8 mouse cellular contexts compared by ENCODE assay signal in the genomic region with DNA sequence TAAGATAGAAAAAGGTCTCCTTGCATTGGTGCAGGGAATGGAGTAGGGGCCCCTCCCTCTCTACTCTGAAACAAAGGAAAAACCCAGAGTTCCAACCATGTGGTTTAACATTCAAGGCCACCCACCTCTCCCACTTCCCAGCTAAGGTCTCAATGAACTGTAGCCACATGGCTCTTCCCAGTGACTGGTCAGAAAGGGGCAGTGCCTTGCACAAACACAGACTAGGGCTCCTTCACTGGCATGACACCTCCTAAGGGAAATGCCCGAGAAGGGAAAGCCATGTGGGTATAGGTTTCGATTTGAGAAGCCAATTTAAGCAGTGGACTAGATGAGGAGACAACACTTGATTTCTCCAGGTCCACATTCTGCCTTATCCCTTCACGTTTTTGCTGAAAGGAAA. TPM values are rescaled to one million over a fixed set of nuclear protein-coding genes. Genes with fewer than 3 reads are reported as not detected.
DNase-seq lines count a peak whose midpoint lies in the region; ATAC-seq and TF ChIP-seq lines count a peak whose summit lies in the region.

No protein-coding gene starts in this region.

- peak; percentile 88 for DNase-seq in heart, adult 11 months
- DNase-seq in heart, postnatal 10 days: no peak
- DNase-seq in liver, embryonic 14.5 days (ENCODE audit: low read depth in 3 of 3, low spot score in 3 of 3): no peak
- DNase-seq in testis, postnatal 14 days (ENCODE audit: low spot score): no peak
- DNase-seq in spleen, postnatal 4 days (ENCODE audit: low spot score in 2 of 2): no peak
- no peak for DNase-seq in urinary bladder, postnatal 25 days (ENCODE audit: low spot score)

- no peaks in the 10 kb centered on the region for H3K27me3 ChIP-seq in E14TG2a.4 (ENCODE audit: insufficient read depth, low read length)
- H3K27me3 ChIP-seq in forebrain, embryonic 13.5 days: no peaks in the 10 kb centered on the region
- H3K27me3 ChIP-seq in liver, embryonic 14.5 days (ENCODE audit: control insufficient read depth, insufficient read depth, low read length): no peaks in the 10 kb centered on the region; the same call in 1 of the 2 replicates

- TF ChIP-seq CTCF in E14TG2a.4 (conservative IDR thresholded peaks at IDR 0.05; ENCODE audit: low read length): no peak
- TF ChIP-seq CTCF in liver, embryonic 14.5 days (IDR thresholded peaks at IDR 0.05; ENCODE audit: low read depth): no peak

- peaks cover 27% of the 10 kb centered on the region; the same call in 1 of the 2 replicates for H3K36me3 ChIP-seq in E14TG2a.4 (ENCODE audit: insufficient read depth, low read length)
- no peaks in the 10 kb centered on the region for H3K36me3 ChIP-seq in forebrain, embryonic 13.5 days (ENCODE audit: poor library complexity, severe bottlenecking)
- H3K36me3 ChIP-seq in liver, embryonic 14.5 days (replicated peaks; ENCODE audit: control insufficient read depth, insufficient read depth, low read depth): no peaks in the 10 kb centered on the region

- no peak for TF ChIP-seq EP300 in liver, embryonic 14.5 days (IDR thresholded peaks at IDR 0.05; ENCODE audit: low read depth)

- intact Hi-C loops in heart, postnatal 10 days (cut with DNase I): loop anchor here (1.0 to 5.0 kb wide), 2 partner anchors 36 to 92 kb away; no protein-coding TSS in a partner anchor

- no peak for ATAC-seq in forebrain, embryonic 13.5 days
- ATAC-seq in liver, embryonic 14.5 days (ENCODE audit: insufficient read depth): no peak

- peaks cover 40% of the 10 kb centered on the region for H3K4me1 ChIP-seq in E14TG2a.4 (replicated peaks; ENCODE audit: low read depth, low read length)
- H3K4me1 ChIP-seq in forebrain, embryonic 13.5 days: peaks cover 51% of the 10 kb centered on the region
- H3K4me1 ChIP-seq in liver, embryonic 14.5 days (replicated peaks; ENCODE audit: control insufficient read depth in 2 of 2, insufficient read depth in 2 of 2, low read length in 1 of 2): peaks cover 14 to 19% of the 10 kb centered on the region in 2 experiments

- peak overlapping the region; percentile 92 for H3K4me2 ChIP-seq in forebrain, embryonic 13.5 days
- H3K4me2 ChIP-seq in liver, embryonic 14.5 days (ENCODE audit: low read depth): peak overlapping the region; percentile 100

- peak overlapping the region; percentile 94; the same call in 1 of the 2 replicates for H3K4me3 ChIP-seq in E14TG2a.4 (replicated peaks; ENCODE audit: low read length)
- peak overlapping the region; percentile 86 for H3K4me3 ChIP-seq in forebrain, embryonic 13.5 days
- peak overlapping the region in 1 of 2 experiments; percentile 4; a peak in 1 of 4 replicates for H3K4me3 ChIP-seq in liver, embryonic 14.5 days (ENCODE audit: insufficient read depth in 1 of 2, low read depth in 2 of 2, low read length in 2 of 2)

- peak overlapping the region; percentile 91 for H3K9ac ChIP-seq in forebrain, embryonic 13.5 days
- no peak overlapping the region for H3K9ac ChIP-seq in liver, embryonic 14.5 days (replicated peaks)

- H3K9me3 ChIP-seq in E14TG2a.4 (ENCODE audit: low read length): no peaks in the 10 kb centered on the region
- H3K9me3 ChIP-seq in forebrain, embryonic 13.5 days (replicated peaks): no peaks in the 10 kb centered on the region
- no peaks in the 10 kb centered on the region for H3K9me3 ChIP-seq in liver, embryonic 14.5 days (ENCODE audit: control insufficient read depth, low read length)

- 43% methylated on average over 3 of the region's 3 CpGs for WGBS in forebrain, embryonic 13.5 days
- WGBS in liver, embryonic 14.5 days (ENCODE audit: insufficient replicate concordance): 53% methylated on average over 3 of the region's 3 CpGs

- H3K27ac ChIP-seq in forebrain, embryonic 13.5 days: no peak overlapping the region
- H3K27ac ChIP-seq in liver, embryonic 14.5 days: no peak overlapping the region

RNA-seq across cellular contexts. Expression of a gene that starts 3.4 kb away (rescaled TPM):
- 10 to 100 TPM; 34.2 to 36.0 TPM for total RNA-seq in heart, postnatal 10 days (2021)
- 14.5 and 16.8 TPM in 2 replicates for polyA plus RNA-seq in forebrain, embryonic 13.5 days (2015; fragmentation: Nextera tagmentation; extraction: Ambion mirVana)
- 4.4 and 4.9 TPM in 2 replicates for polyA plus RNA-seq in liver, embryonic 14.5 days (2012; rRNA removed)
- 3.9 and 4.9 TPM in 2 replicates for polyA plus RNA-seq in liver, embryonic 14.5 days (2014; fragmentation: Nextera tagmentation; extraction: Ambion mirVana)

RNA-seq across cellular contexts. Expression of a gene that starts 3.9 kb away (rescaled TPM):
- total RNA-seq in heart, postnatal 10 days (2021): 1 to 10 TPM; 1.1 to 1.2 TPM
- 3.7 and 4.3 TPM in 2 replicates for polyA plus RNA-seq in forebrain, embryonic 13.5 days (2015; fragmentation: Nextera tagmentation; extraction: Ambion mirVana)
- 1.1 and 1.3 TPM in 2 replicates for polyA plus RNA-seq in liver, embryonic 14.5 days (2012; rRNA removed)
- polyA plus RNA-seq in liver, embryonic 14.5 days (2014; fragmentation: Nextera tagmentation; extraction: Ambion mirVana): 1.3 and 1.7 TPM in 2 replicates
